Mouse (Mus musculus): ENCODE measurements at regions not wholly inside any gene's neighbourhood (a gene's known extent, or its start where the extent isn't known, plus 50 kb on each side); places are given as distances from the start of the nearest gene placed in this dataset.

DNA sequence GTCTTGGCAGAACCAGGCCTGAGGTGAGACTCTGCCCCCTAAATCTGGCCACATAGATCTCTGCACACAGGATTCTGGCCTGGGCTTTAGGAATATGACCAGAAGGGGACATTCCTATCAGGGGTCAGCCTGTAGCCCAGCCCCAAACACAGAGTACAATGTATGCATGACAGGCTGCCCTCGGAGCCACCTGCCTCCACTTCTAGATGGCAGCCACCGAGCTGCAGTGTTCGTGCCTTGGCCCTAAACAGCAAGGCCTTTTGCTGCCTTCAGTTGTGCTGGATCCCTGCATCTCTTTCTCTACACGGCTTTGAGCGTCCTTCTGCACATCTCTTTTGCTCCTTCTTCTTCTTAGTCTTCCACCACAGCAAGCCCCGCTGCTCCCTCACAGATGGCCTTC, 532.2 kb upstream of the 3110018I06Rik start:
- Histone ChIP-seq H3K4me1 (peaks cover 46% of the 10 kb centered on the region), H3K27me3 (no peaks in the 10 kb centered on the region), H3K9ac (peak overlapping the region; percentile 53), H3K4me3 (no peak overlapping the region), H3K4me2 (no peak overlapping the region), H3K27ac (peak overlapping the region; percentile 83), H3K9me3 (replicated peaks) (no peaks in the 10 kb centered on the region), H3K36me3 (ENCODE audit: poor library complexity, severe bottlenecking) (no peaks in the 10 kb centered on the region)
- WGBS = 62% methylated on average over 6 of the region's 6 CpGs
- ATAC-seq = peak; percentile 65

DNA sequence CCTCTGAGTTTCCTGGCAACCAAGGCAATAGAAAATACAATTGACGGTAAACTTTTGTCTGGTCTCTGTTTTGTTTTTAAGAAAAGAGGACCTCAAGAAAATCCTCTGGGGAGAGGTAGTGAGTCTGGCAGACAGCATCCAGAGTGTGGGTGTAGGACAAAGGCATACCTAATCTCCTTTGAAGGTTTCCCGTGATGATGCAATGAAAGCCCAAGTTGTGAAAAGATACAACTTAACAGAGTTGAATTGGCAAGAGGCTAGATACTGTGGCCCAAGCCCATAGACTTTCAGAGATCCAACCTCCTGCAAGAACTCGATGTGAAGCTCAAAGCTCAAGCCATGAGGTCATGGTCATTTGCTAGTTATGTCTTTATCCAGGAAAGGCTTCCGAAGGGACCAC, 526.4 kb upstream of the 3110018I06Rik start:
- Histone ChIP-seq H3K4me3 (no peak overlapping the region), H3K27ac (no peak overlapping the region), H3K9me3 (replicated peaks) (0 out of 2 replicates have a peak, but pooled peaks cover 3% of the 10 kb centered on the region), H3K27me3 (no peaks in the 10 kb centered on the region), H3K36me3 (ENCODE audit: poor library complexity, severe bottlenecking) (no peaks in the 10 kb centered on the region), H3K9ac (no peak overlapping the region), H3K4me2 (no peak overlapping the region), H3K4me1 (peaks cover 3% of the 10 kb centered on the region)
- WGBS = 68% methylated on average over 4 of the region's 4 CpGs
- no peak for ATAC-seq

DNA sequence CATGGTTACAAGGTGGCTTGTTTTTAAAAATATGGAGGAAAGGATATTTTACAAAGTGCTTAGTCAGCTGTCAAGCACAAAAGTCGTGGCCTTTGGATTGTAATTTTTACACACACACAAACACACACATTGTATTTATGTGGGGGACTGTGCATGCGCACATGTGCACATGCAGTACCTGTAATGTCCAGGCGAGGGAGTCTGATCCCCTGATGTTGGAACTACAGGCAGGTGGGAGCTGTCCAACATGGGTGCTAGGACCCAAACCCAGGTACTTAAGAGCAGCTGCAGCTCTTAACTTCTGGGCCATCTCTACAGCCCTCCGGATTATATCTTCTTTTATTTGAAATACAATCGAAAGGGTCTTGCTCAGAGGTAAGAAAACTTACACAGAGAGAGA, 524.7 kb upstream of the 3110018I06Rik start:
- 69% methylated on average over 5 of the region's 5 CpGs for WGBS
- Histone ChIP-seq H3K9me3 (replicated peaks) (0 out of 2 replicates have a peak, but pooled peaks cover 3% of the 10 kb centered on the region), H3K9ac (no peak overlapping the region), H3K4me3 (no peak overlapping the region), H3K36me3 (ENCODE audit: poor library complexity, severe bottlenecking) (no peaks in the 10 kb centered on the region), H3K4me2 (no peak overlapping the region), H3K4me1 (no peaks in the 10 kb centered on the region), H3K27me3 (no peaks in the 10 kb centered on the region), H3K27ac (no peak overlapping the region)
- no peak for ATAC-seq

DNA sequence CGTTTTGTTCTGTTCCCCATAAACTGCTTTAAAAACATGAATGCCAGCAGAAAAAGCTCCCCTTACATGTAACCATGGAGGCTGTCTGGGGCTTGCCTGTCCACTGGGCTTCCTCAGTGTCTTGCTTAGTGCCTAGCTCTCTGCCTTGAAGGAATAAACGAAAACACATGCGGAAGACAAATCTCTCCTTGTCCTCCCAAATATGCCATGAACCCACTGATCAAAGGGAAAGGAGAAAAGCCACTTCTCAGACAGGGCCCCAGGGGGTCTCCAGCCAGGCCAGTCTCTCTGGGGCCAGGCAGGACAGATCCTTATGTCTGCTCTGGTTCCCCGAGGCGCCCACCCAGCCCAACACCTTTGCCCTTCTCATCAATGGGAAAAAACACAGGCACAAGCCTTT, 518.6 kb upstream of the 3110018I06Rik start:
- Histone ChIP-seq H3K27ac (no peak overlapping the region), H3K4me2 (no peak overlapping the region), H3K4me1 (no peaks in the 10 kb centered on the region), H3K27me3 (no peaks in the 10 kb centered on the region), H3K9me3 (replicated peaks) (no peaks in the 10 kb centered on the region; the same call in 1 of the 2 replicates), H3K4me3 (no peak overlapping the region), H3K36me3 (ENCODE audit: poor library complexity, severe bottlenecking) (no peaks in the 10 kb centered on the region), H3K9ac (no peak overlapping the region)
- WGBS = 61% methylated on average over 5 of the region's 5 CpGs
- no peak for ATAC-seq

DNA sequence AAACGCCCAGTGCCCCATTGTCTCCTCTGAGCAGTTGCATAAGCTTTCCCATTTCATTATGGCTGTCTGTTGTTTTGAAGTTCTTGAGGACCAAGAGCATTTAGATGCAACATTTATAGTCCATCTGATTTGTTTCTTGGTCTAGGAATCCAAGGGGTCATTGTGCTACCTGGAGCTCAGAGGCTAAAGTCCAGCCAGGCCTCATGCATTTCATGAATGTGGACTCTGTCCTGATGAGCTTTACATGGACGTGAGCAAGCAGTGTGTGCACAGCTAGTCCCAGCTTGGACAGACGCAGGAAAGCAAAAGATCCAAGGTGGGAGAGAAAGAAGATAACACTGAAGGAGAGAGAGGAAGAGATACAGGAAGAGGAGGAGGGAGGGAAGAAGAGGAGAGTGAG, 496.0 kb upstream of the 3110018I06Rik start:
- no peaks in the 10 kb centered on the region; the same call in 1 of the 2 replicates for H3K4me1 ChIP-seq
- no peaks in the 10 kb centered on the region for H3K9me3 ChIP-seq (replicated peaks)
- H3K4me3 ChIP-seq = no peak overlapping the region
- H3K27me3 ChIP-seq = no peaks in the 10 kb centered on the region
- ATAC-seq = no peak
- H3K36me3 ChIP-seq (ENCODE audit: poor library complexity, severe bottlenecking) = no peaks in the 10 kb centered on the region
- no peak overlapping the region for H3K27ac ChIP-seq
- H3K9ac ChIP-seq = no peak overlapping the region
- no peak overlapping the region for H3K4me2 ChIP-seq
- 69% methylated on average over 3 of the region's 3 CpGs for WGBS

DNA sequence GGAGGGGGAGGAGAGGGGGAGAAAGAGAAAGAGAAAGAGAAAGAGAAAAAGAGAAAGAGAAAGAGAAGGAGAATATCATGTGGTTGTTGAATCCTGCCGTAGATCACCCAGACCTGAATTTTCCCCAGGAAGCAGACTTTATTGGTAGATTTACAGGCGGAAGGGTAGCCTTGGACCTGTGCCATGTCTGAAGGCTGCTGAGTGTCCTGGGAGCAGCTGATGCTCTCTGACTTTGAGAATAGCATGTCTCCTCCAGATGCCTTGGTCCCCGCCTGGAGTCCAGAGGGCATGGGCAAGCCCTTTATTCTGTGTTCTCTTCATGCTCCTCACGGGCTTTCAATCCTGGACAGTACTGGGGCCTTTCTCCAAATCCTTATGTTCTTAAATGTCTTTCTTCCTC, 495.4 kb upstream of the 3110018I06Rik start:
- H3K36me3 ChIP-seq (ENCODE audit: poor library complexity, severe bottlenecking) = no peaks in the 10 kb centered on the region
- ATAC-seq = no peak
- 75% methylated on average over 4 of the region's 4 CpGs for WGBS
- H3K27me3 ChIP-seq = no peaks in the 10 kb centered on the region
- H3K4me1 ChIP-seq = no peaks in the 10 kb centered on the region; the same call in 1 of the 2 replicates
- H3K27ac ChIP-seq = no peak overlapping the region
- H3K4me3 ChIP-seq = no peak overlapping the region
- H3K4me2 ChIP-seq = no peak overlapping the region
- no peak overlapping the region for H3K9ac ChIP-seq
- no peaks in the 10 kb centered on the region for H3K9me3 ChIP-seq (replicated peaks)

DNA sequence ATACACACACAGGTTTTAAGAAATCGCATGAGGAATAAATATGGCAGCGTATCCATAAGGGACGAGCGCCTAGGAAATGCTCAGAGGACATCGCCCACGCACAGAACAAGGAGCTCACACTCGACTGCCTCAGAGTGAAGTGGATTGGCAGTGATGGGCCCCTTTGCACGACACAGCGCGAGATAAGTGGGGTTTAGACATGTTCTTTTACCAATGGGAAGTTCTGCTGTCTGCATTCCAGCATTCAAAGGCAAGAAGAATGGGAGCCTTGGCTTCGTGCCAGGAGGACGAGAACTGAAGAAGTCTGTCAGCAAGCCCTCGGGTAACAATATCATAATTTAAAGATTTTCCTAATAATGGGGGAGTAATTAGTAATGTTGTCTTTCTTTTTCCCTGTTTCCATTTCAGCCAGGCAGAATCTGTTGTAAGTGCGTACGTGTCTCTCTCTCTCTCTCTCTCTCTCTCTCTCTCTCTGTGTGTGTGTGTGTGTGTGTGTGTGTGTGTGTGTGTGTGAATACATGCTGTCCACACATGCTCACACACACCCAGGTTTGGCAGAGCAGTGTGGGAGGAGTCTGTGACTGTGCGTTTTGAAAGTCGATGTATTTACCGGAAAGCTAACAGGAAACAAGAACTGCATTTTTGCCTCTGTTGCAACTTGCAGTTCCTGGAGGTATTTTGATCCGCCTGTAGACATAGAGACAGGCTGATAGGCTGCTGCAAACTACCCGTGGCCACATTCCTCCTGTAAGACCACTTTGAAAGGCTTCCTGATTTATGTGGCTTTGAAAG, 477.2 kb upstream of the 3110018I06Rik start:
- peaks cover 14% of the 10 kb centered on the region for H3K4me1 ChIP-seq
- H3K9me3 ChIP-seq (replicated peaks) = no peaks in the 10 kb centered on the region
- no peaks in the 10 kb centered on the region for H3K27me3 ChIP-seq
- peak overlapping the region; percentile 33 for H3K4me2 ChIP-seq
- H3K36me3 ChIP-seq (ENCODE audit: poor library complexity, severe bottlenecking) = no peaks in the 10 kb centered on the region
- H3K27ac ChIP-seq = no peak overlapping the region
- 49% methylated on average over 20 of the region's 20 CpGs for WGBS
- ATAC-seq = peak; percentile 50
- H3K9ac ChIP-seq = no peak overlapping the region
- no peak overlapping the region for H3K4me3 ChIP-seq

DNA sequence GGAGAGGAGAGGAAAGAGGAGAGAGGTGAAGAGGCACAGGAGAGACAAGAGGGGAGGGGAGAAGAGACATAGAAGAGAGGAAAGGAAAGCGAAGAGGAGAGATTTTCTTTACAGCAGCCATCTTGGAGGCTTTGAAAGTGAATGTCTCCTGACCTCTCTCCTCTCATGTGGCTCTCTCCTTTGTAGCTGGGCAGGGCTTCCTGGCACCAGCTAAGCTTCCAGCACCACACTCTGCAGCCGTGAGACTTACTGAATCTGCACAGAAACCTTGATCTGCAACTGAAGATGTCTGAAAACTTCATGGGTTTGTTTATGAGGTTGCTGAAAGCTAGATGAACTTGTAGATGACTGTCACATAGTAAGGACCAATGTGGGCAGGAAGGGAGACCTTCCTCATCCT, 471.6 kb upstream of the 3110018I06Rik start:
- no peak for ATAC-seq
- no peak overlapping the region for H3K4me2 ChIP-seq
- WGBS = 85% methylated on average over 2 of the region's 2 CpGs

DNA sequence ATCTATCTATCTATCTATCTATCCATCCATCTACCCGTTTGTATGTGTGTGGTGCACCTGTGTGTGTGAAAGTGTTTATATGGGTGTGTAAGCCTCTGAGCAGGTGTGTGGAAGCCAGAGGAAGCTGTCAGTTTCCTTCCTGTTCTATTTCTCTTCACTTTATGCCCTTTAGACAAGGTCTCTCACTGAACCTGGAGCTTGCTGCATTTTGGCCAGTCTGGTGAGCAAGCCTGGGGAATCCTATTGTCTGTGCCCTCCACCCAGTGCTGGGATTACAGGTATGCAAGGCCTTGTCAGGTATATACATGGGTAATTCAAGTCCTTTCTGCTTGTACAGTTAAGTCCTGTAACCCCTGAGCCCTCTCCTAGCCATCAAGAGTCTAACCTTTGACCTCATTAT, 466.6 kb upstream of the 3110018I06Rik start:
- H3K27me3 ChIP-seq = no peaks in the 10 kb centered on the region
- H3K4me1 ChIP-seq = no peaks in the 10 kb centered on the region
- no peaks in the 10 kb centered on the region for H3K9me3 ChIP-seq (replicated peaks)
- no peak overlapping the region for H3K27ac ChIP-seq
- ATAC-seq = no peak
- no peaks in the 10 kb centered on the region for H3K36me3 ChIP-seq (ENCODE audit: poor library complexity, severe bottlenecking)
- no peak overlapping the region for H3K4me3 ChIP-seq
- H3K9ac ChIP-seq = no peak overlapping the region
- WGBS = 88% methylated on average over 1 of the region's 1 CpGs
- no peak overlapping the region for H3K4me2 ChIP-seq

More for the DNA sequence above, 471.6 kb upstream of the 3110018I06Rik start:
- H3K9me3 ChIP-seq (replicated peaks) = no peaks in the 10 kb centered on the region
- no peaks in the 10 kb centered on the region for H3K27me3 ChIP-seq
- no peak overlapping the region for H3K4me3 ChIP-seq
- H3K9ac ChIP-seq = no peak overlapping the region
- no peaks in the 10 kb centered on the region for H3K36me3 ChIP-seq (ENCODE audit: poor library complexity, severe bottlenecking)
- no peak overlapping the region for H3K27ac ChIP-seq
- no peaks in the 10 kb centered on the region for H3K4me1 ChIP-seq

DNA sequence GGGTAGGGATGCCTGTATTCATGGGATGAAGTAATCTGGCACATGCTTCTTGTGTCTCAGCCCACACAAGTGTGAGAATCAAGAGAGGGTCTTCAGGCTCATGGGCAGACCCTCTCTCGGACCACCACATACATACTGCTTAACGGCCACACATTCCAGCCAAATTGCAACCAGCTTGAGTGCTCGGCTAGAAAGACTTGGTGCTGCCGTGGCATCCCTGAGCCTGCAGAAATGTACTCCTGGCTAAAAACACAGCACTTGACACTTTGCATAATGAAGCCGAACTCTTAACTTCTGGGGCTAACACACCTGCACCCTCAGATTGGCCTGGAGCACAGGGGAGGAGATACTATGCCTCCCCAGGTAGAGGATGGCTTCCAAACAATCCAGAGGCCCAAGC, 461.6 kb upstream of the 3110018I06Rik start:
- H3K27ac ChIP-seq = no peak overlapping the region
- H3K4me1 ChIP-seq = 0 out of 2 replicates have a peak, but pooled peaks cover 9% of the 10 kb centered on the region
- no peaks in the 10 kb centered on the region for H3K27me3 ChIP-seq
- H3K9ac ChIP-seq = no peak overlapping the region
- H3K9me3 ChIP-seq (replicated peaks) = no peaks in the 10 kb centered on the region
- ATAC-seq = no peak
- no peak overlapping the region for H3K4me2 ChIP-seq
- no peak overlapping the region for H3K4me3 ChIP-seq
- WGBS = 79% methylated on average over 5 of the region's 5 CpGs
- H3K36me3 ChIP-seq (ENCODE audit: poor library complexity, severe bottlenecking) = no peaks in the 10 kb centered on the region

DNA sequence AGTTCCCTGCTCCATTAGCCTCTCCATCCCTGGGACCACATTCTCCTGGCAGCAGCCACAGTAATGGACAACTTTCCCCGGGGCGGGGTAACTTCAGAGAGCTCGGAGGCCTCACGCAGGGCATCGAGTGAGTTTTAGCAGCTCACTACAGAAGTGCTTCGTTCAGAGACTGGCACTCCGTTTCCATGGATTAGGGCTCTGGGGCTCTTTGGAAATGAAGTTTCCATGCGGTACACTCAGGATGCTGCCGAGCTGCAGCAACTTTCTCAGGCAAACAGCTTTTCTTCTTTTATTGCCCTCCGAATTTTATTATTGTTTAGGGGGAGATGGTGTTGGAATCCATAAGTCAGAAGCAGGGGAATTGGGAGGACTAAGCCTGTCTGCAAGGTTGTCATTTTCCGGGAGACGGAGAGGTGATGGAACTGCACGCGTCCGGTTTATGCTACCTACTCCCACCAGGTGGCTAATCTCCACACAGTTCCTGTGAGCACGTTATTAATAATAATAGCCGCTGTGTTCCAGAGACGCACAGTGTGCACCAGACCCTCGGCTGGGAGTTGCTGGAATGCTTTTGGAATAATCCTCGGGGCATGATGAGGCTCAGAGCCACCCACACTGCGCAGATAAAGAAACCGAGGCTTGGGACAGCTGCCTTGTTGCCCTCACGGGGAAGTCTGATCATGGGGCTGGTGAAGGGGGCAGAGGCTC, 460.4 kb upstream of the 3110018I06Rik start:
- Histone ChIP-seq H3K4me3 (no peak overlapping the region), H3K36me3 (ENCODE audit: poor library complexity, severe bottlenecking) (no peaks in the 10 kb centered on the region), H3K4me1 (0 out of 2 replicates have a peak, but pooled peaks cover 9% of the 10 kb centered on the region), H3K9me3 (replicated peaks) (no peaks in the 10 kb centered on the region), H3K27me3 (no peaks in the 10 kb centered on the region), H3K27ac (no peak overlapping the region), H3K9ac (0 out of 2 replicates have a peak overlapping the region, but pooled peaks have one; percentile 37), H3K4me2 (peak overlapping the region; percentile 36)
- WGBS = 28% methylated on average over 23 of the region's 23 CpGs
- ATAC-seq = peak; percentile 27; the same call in 1 of the 2 replicates

DNA sequence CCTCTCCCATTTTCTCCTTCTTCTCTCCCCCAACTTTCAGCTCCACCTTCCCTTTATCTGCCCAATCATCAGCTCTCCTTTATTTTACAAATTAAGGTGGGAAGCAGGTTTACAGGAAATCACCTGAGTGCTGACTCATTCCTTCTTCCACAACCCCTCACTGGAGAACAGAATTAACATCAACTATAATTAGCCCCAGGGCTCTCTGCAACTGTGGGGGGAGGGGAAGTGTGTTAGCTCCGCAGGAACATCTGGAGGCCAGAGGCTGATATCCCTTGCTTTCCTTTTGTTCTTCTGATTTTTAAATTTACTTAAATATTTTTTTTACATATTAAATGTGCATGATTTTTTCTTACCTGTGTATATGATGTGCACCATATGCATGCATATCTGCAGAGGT, 459.4 kb upstream of the 3110018I06Rik start:
- no peak overlapping the region for H3K4me2 ChIP-seq
- H3K4me1 ChIP-seq = 0 out of 2 replicates have a peak, but pooled peaks cover 9% of the 10 kb centered on the region
- H3K27me3 ChIP-seq = no peaks in the 10 kb centered on the region
- no peak overlapping the region for H3K9ac ChIP-seq
- no peak for ATAC-seq
- 52% methylated on average over 1 of the region's 1 CpGs for WGBS
- no peak overlapping the region for H3K27ac ChIP-seq
- no peaks in the 10 kb centered on the region for H3K36me3 ChIP-seq (ENCODE audit: poor library complexity, severe bottlenecking)
- H3K4me3 ChIP-seq = no peak overlapping the region
- no peaks in the 10 kb centered on the region for H3K9me3 ChIP-seq (replicated peaks)
